Mouse (Mus musculus): Measurements from ENCODE around the gene Bco2. TPM values are rescaled to one million over a fixed set of nuclear protein-coding genes. Genes with fewer than 3 reads are reported as not detected.

Bco2 gene
- polyA plus RNA-seq, 1 experiment from 2014 or later: 0.17 TPM

DNA sequence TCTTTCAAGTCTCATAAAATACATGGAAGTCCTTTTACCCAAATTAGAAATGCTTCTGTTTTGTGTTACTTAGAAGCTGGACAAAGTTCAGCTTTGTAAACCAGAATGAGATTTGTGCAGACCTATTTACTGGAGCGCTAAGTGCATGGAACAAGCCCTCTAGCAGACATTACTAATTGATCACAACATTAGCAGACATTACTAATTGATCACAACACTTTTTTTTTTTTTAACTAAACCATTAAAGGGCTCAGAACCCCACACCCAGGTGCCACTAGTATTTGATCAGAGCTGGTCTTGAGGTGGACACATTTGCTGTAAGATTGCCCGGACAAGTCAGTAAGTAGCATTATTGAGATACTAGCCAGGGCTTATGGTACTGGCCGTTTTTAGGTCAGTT lies 21.2 kb downstream of the Bco2 start:
- H3K4me1 ChIP-seq (replicated peaks; ENCODE audit: insufficient read depth, low read length): no peaks in the 10 kb centered on the region
- H3K9me3 ChIP-seq (replicated peaks; ENCODE audit: low read length): no peaks in the 10 kb centered on the region
- DNase-seq (ENCODE audit: low spot score) (peak; percentile 40), ATAC-seq (replicated peaks; ENCODE audit: low FRiP score, low read depth) (no peak)
- TF ChIP-seq CTCF (IDR thresholded peaks at IDR 0.05; ENCODE audit: low read depth): no peak
- H3K4me3 ChIP-seq (replicated peaks; ENCODE audit: low read depth, low read length): no peak overlapping the region
- H3K9ac ChIP-seq (ENCODE audit: low read depth, low read length): no peak overlapping the region
- WGBS: 76% methylated on average over 3 of the region's 3 CpGs
- no peaks in the 10 kb centered on the region for H3K27me3 ChIP-seq (ENCODE audit: insufficient read depth, low read length)
- H3K27ac ChIP-seq: no peak overlapping the region
- no peaks in the 10 kb centered on the region for H3K36me3 ChIP-seq (ENCODE audit: insufficient read depth, low read length)
- H3K4me2 ChIP-seq (ENCODE audit: low read length): no peak overlapping the region

- Histone ChIP-seq H3K4me2 (ENCODE audit: low read length) (no peak overlapping the region), H3K9ac (ENCODE audit: low read depth, low read length) (no peak overlapping the region), H3K27me3 (ENCODE audit: insufficient read depth, low read length) (no peaks in the 10 kb centered on the region), H3K9me3 (replicated peaks; ENCODE audit: low read length) (no peaks in the 10 kb centered on the region), H3K4me1 (replicated peaks; ENCODE audit: insufficient read depth, low read length) (no peaks in the 10 kb centered on the region), H3K27ac (no peak overlapping the region), H3K36me3 (ENCODE audit: insufficient read depth, low read length) (no peaks in the 10 kb centered on the region), H3K4me3 (replicated peaks; ENCODE audit: low read depth, low read length) (no peak overlapping the region)
- no peak for ATAC-seq (replicated peaks; ENCODE audit: low FRiP score, low read depth)
- DNase-seq (ENCODE audit: low spot score): no peak
- WGBS: 81% methylated on average over 11 of the region's 11 CpGs
- TF ChIP-seq CTCF (IDR thresholded peaks at IDR 0.05; ENCODE audit: low read depth): no peak
These were observed 21.7 kb downstream of the Bco2 start for GRCm38 (mm10) chr9:50533328-50533727.

DNA sequence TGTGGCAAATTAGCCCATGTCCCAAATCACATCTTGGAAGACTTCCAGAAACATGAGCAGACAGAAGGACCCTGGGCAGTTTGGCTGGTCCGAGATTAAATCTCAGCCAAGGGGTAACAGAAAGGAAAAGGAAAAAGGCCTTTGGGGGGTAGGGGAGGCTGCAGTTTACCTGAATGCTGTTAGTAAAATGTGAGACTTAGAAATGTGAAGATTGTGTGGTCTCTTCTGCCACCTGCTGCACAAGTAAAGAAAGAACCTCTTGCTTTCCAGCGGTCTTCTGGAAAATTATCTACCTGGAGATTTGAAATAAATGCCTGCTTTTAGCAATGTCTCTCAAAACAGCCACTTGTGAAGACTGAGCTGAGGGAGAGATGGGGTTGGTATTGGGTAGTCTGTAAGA lies 24.1 kb downstream of the Bco2 start:
- TF ChIP-seq CTCF (IDR thresholded peaks at IDR 0.05; ENCODE audit: low read depth): peak; percentile 69
- no peaks in the 10 kb centered on the region for H3K9me3 ChIP-seq (replicated peaks; ENCODE audit: low read length)
- H3K36me3 ChIP-seq (ENCODE audit: insufficient read depth, low read length): no peaks in the 10 kb centered on the region
- no peak overlapping the region for H3K9ac ChIP-seq (ENCODE audit: low read depth, low read length)
- H3K4me3 ChIP-seq (replicated peaks; ENCODE audit: low read depth, low read length): no peak overlapping the region
- DNase-seq (ENCODE audit: low spot score) (peak; percentile 72), ATAC-seq (replicated peaks; ENCODE audit: low FRiP score, low read depth) (no peak)
- 0 out of 2 replicates have a peak, but pooled peaks cover 4% of the 10 kb centered on the region for H3K4me1 ChIP-seq (replicated peaks; ENCODE audit: insufficient read depth, low read length)
- no peak overlapping the region for H3K27ac ChIP-seq
- WGBS: 30% methylated on average over 2 of the region's 2 CpGs
- H3K27me3 ChIP-seq (ENCODE audit: insufficient read depth, low read length): no peaks in the 10 kb centered on the region
- H3K4me2 ChIP-seq (ENCODE audit: low read length): no peak overlapping the region

DNA sequence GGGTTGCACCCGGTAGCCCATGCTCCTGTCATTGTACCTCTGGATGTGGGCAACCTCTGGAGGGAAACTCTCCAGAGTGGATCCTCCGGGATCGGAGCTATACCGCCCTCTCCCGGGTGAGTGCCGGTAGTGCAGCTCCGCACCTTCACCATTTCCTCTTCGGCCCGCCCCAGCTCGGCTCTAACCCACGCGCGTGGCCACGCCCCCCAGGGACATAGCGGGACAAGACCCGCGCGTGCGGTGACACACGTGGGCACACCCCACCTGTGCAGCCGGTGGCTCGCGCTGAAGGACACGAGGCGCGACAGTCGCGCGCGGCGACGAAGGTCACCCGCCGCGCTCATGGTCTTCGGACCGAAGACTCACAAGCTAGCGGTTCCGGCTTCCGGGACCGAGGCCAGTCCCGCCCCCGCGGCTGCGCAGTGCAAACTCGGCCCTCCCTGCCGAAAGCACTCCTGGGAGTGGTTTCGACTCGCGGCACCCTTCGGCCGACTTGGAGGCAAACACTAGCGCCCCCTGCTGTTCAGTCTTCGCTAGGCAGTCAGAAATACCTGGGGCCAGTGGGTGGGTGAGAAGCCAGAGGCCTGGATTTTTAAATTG lies 26.6 kb downstream of the Bco2 start, which contains the start of gene Pts:
TSS of gene Pts (minus strand) at position 432 of the 600 bp plus-strand sequence.
- Histone ChIP-seq H3K9ac (ENCODE audit: low read depth, low read length) (peak within 1 kb of the TSS; percentile 72), H3K4me2 (ENCODE audit: low read length) (peak within 1 kb of the TSS; percentile 53), H3K4me3 (replicated peaks; ENCODE audit: low read depth, low read length) (peak within 1 kb of the TSS; percentile 58), H3K27ac (peak within 1 kb of the TSS; percentile 78), H3K4me1 (replicated peaks; ENCODE audit: insufficient read depth, low read length) (0 out of 2 replicates have a peak, but pooled peaks cover 4% of the 10 kb centered on the region), H3K27me3 (ENCODE audit: insufficient read depth, low read length) (no peaks in the 10 kb centered on the region), H3K9me3 (replicated peaks; ENCODE audit: low read length) (no peaks in the 10 kb centered on the region), H3K36me3 (ENCODE audit: insufficient read depth, low read length) (no peaks in the 10 kb centered on the region)
- under 1% methylated on average over 54 of the region's 54 CpGs for WGBS
- ATAC-seq (replicated peaks; ENCODE audit: low FRiP score, low read depth) (peak; percentile 98), DNase-seq (ENCODE audit: low spot score) (peak; percentile 98)
- TF ChIP-seq CTCF (IDR thresholded peaks at IDR 0.05; ENCODE audit: low read depth): peak; percentile 87

GRCm38 (mm10) chr9:50527860-50528259 lies 27.1 kb downstream of the Bco2 start:
- H3K4me1 ChIP-seq (replicated peaks; ENCODE audit: insufficient read depth, low read length): 0 out of 2 replicates have a peak, but pooled peaks cover 4% of the 10 kb centered on the region
- no peaks in the 10 kb centered on the region for H3K27me3 ChIP-seq (ENCODE audit: insufficient read depth, low read length)
- H3K27ac ChIP-seq: no peak overlapping the region
- no peak for TF ChIP-seq CTCF (IDR thresholded peaks at IDR 0.05; ENCODE audit: low read depth)
- no peaks in the 10 kb centered on the region for H3K9me3 ChIP-seq (replicated peaks; ENCODE audit: low read length)
- H3K9ac ChIP-seq (ENCODE audit: low read depth, low read length): peak overlapping the region; percentile 72; the same call in 1 of the 2 replicates
- DNase-seq (ENCODE audit: low spot score) (no peak), ATAC-seq (replicated peaks; ENCODE audit: low FRiP score, low read depth) (peak; percentile 8; the same call in 1 of the 2 replicates)
- H3K4me2 ChIP-seq (ENCODE audit: low read length): peak overlapping the region; percentile 53
- H3K36me3 ChIP-seq (ENCODE audit: insufficient read depth, low read length): no peaks in the 10 kb centered on the region
- WGBS: 40% methylated on average over 7 of the region's 7 CpGs
- peak overlapping the region; percentile 58 for H3K4me3 ChIP-seq (replicated peaks; ENCODE audit: low read depth, low read length)

DNA sequence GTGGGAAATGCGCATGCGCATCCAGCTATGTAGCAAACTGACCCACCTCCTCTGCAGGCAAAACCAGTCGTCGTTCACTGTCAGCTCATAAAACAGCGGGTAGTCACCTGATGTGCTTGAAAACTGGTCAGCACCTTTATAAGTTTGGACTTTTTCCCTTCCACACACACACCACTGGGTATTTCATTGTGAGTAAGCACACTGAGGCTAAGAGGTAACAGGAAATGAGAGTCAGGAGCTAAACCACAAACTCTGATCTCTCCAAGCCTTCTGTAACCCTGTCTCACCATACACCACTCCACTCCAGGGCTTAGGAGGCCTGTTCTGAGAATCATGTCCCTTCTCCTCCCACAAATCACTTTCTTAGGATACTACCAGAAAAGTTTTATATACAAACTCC lies 29.4 kb downstream of the Bco2 start:
- Histone ChIP-seq H3K9me3 (replicated peaks; ENCODE audit: low read length) (no peaks in the 10 kb centered on the region), H3K27ac (no peak overlapping the region), H3K4me2 (ENCODE audit: low read length) (no peak overlapping the region), H3K9ac (ENCODE audit: low read depth, low read length) (no peak overlapping the region), H3K4me3 (replicated peaks; ENCODE audit: low read depth, low read length) (no peak overlapping the region), H3K36me3 (ENCODE audit: insufficient read depth, low read length) (0 out of 2 replicates have a peak, but pooled peaks cover 4% of the 10 kb centered on the region), H3K27me3 (ENCODE audit: insufficient read depth, low read length) (no peaks in the 10 kb centered on the region), H3K4me1 (replicated peaks; ENCODE audit: insufficient read depth, low read length) (0 out of 2 replicates have a peak, but pooled peaks cover 4% of the 10 kb centered on the region)
- no peak for TF ChIP-seq CTCF (IDR thresholded peaks at IDR 0.05; ENCODE audit: low read depth)
- WGBS: 77% methylated on average over 5 of the region's 5 CpGs
- DNase-seq (ENCODE audit: low spot score) (no peak), ATAC-seq (replicated peaks; ENCODE audit: low FRiP score, low read depth) (no peak)

Data from kidney, postnatal 0 days (tissue).